Mouse (Mus musculus): ENCODE results near the gene Fut2.

Fut2 gene

GRCm38 (mm10) chr7:45598960-45599879, 67.0 kb downstream of the Fut2 start:
- DNase-seq (ENCODE audit: low spot score): no peak
